Mouse (Mus musculus) lung, embryonic 15.5 days (tissue): Measurements from ENCODE around the gene Cog5. TPM values are rescaled to one million over a fixed set of nuclear protein-coding genes. Genes with fewer than 3 reads are reported as not detected.

Experiments
- ATAC-seq: fragments of 200-750 bp; cut with Nextera tagmentation; 2 replicates; pipeline ENCODE4 v1.8.0; 2017; ENCODE audit warnings: moderate number of reproducible peaks, borderline replicate concordance; ENCODE audit not compliant: low FRiP score, low TSS enrichment; ENCODE audit errors: extremely low read depth
- H3K27ac ChIP-seq: fragments of 300-500 bp; sonication (generic); 2 replicates; pipeline ENCODE4 v1.5.1; 2015; ENCODE audit warnings: moderate library complexity, mild to moderate bottlenecking, inconsistent platforms
- H3K27me3 ChIP-seq: fragments of 300-500 bp; sonication (generic); 2 replicates; pipeline ENCODE4 v1.6.1; 2015; ENCODE audit warnings: inconsistent platforms
- H3K36me3 ChIP-seq: fragments of 300-500 bp; sonication (generic); 2 replicates; pipeline ENCODE4 v1.6.1; 2015; ENCODE audit warnings: inconsistent platforms
- H3K4me1 ChIP-seq: fragments of 300-500 bp; sonication (generic); 2 replicates; pipeline ENCODE4 v1.6.1; 2015; ENCODE audit warnings: inconsistent platforms
- H3K4me2 ChIP-seq: fragments of 300-500 bp; sonication (generic); 2 replicates; pipeline ENCODE4 v1.6.1; 2015; ENCODE audit warnings: inconsistent platforms, mild to moderate bottlenecking, moderate library complexity
- H3K4me3 ChIP-seq: fragments of 300-500 bp; sonication (generic); 2 replicates; pipeline ENCODE4 v1.5.1; 2015; ENCODE audit warnings: mild to moderate bottlenecking, inconsistent platforms
- H3K9ac ChIP-seq: fragments of 300-500 bp; sonication (generic); 2 replicates; pipeline ENCODE4 v1.6.1; 2015; ENCODE audit warnings: inconsistent platforms
- H3K9me3 ChIP-seq: fragments of 300-500 bp; sonication (generic); 2 replicates; pipeline ENCODE4 v1.6.1; 2016; ENCODE audit warnings: inconsistent platforms
- WGBS: fragments of 180-500 bp; shearing (Covaris S2); methylation state at CpG from one replicate; pipeline ENCODE4 v1.1.7; 2015; 5-methylcytosine and 5-hydroxymethylcytosine counted together
- polyA plus RNA-seq: library from polyadenylated mRNA; unstranded; fragments of >200 nt; fragmentation: Nextera tagmentation; extraction: Ambion mirVana; gene quantifications from 2 replicates; pipeline ENCODE4 v1.2.1, GENCODE M21; 2015

The Cog5 gene
- polyA plus RNA-seq, 1 experiment from 2014 or later: 26.1 TPM

- H3K27ac ChIP-seq: no peak overlapping the region
- H3K4me3 ChIP-seq: no peak overlapping the region
- no peaks in the 10 kb centered on the region for H3K27me3 ChIP-seq
- H3K36me3 ChIP-seq: peaks cover 78% of the 10 kb centered on the region
- no peaks in the 10 kb centered on the region for H3K9me3 ChIP-seq
- H3K9ac ChIP-seq: no peak overlapping the region
- 24% methylated on average over 3 of the region's 3 CpGs for WGBS
- H3K4me1 ChIP-seq: peaks cover 2% of the 10 kb centered on the region; the same call in 1 of the 2 replicates
- no peak overlapping the region for H3K4me2 ChIP-seq
- peak; percentile 23; the same call in 1 of the 2 replicates for ATAC-seq
Observed at GRCm38 (mm10) chr12:31928498-31928897, 273.8 kb downstream of the Cog5 start.

- no peak for ATAC-seq
- H3K27me3 ChIP-seq: no peaks in the 10 kb centered on the region
- no peak overlapping the region for H3K27ac ChIP-seq
- H3K4me1 ChIP-seq: peaks cover 2% of the 10 kb centered on the region; the same call in 1 of the 2 replicates
- no peaks in the 10 kb centered on the region for H3K9me3 ChIP-seq
- 94% methylated on average over 3 of the region's 3 CpGs for WGBS
- no peak overlapping the region for H3K4me2 ChIP-seq
- H3K4me3 ChIP-seq: no peak overlapping the region
- no peak overlapping the region for H3K9ac ChIP-seq
- H3K36me3 ChIP-seq: peaks cover 76% of the 10 kb centered on the region
Observed at GRCm38 (mm10) chr12:31931818-31932217, 277.1 kb downstream of the Cog5 start.

GRCm38 (mm10) chr12:31936657-31937300 lies 282.1 kb downstream of the Cog5 start:
- WGBS: 54% methylated on average over 6 of the region's 6 CpGs
- no peak overlapping the region for H3K4me2 ChIP-seq
- H3K27me3 ChIP-seq: no peaks in the 10 kb centered on the region
- no peaks in the 10 kb centered on the region for H3K4me1 ChIP-seq
- H3K9me3 ChIP-seq: no peaks in the 10 kb centered on the region
- no peak overlapping the region for H3K27ac ChIP-seq
- H3K9ac ChIP-seq: no peak overlapping the region
- no peak overlapping the region for H3K4me3 ChIP-seq
- no peak for ATAC-seq
- peaks cover 80% of the 10 kb centered on the region for H3K36me3 ChIP-seq

DNA sequence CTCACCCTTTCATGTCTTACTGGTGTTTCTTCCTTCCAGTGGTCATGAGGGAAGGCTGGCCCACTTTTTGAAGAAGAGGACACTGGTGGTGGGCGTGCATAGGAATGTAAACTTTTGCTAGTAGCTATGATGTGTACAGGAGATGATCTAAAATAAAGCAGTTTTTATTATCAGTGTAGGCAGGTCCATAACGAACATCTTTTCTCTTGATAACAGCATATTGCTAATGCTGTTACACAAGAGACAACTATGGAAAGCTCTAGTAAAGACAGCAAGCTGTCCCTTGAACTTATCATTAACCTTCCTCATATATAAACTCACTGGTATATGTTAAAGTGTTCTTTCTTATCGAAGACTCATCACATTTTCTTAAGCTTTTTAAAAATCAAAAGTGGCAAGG lies 282.9 kb downstream of the Cog5 start:
- H3K27ac ChIP-seq: no peak overlapping the region
- no peak overlapping the region for H3K9ac ChIP-seq
- H3K27me3 ChIP-seq: no peaks in the 10 kb centered on the region
- H3K4me1 ChIP-seq: no peaks in the 10 kb centered on the region
- no peak overlapping the region for H3K4me2 ChIP-seq
- no peak overlapping the region for H3K4me3 ChIP-seq
- no peak for ATAC-seq
- no peaks in the 10 kb centered on the region for H3K9me3 ChIP-seq
- peaks cover 76% of the 10 kb centered on the region for H3K36me3 ChIP-seq
- 83% methylated on average over 3 of the region's 3 CpGs for WGBS

- no peak for ATAC-seq
- no peaks in the 10 kb centered on the region for H3K27me3 ChIP-seq
- WGBS: 91% methylated on average over 4 of the region's 4 CpGs
- H3K4me3 ChIP-seq: no peak overlapping the region
- H3K9me3 ChIP-seq: no peaks in the 10 kb centered on the region
- H3K9ac ChIP-seq: no peak overlapping the region
- no peak overlapping the region for H3K27ac ChIP-seq
- peaks cover 77% of the 10 kb centered on the region for H3K36me3 ChIP-seq
- no peaks in the 10 kb centered on the region for H3K4me1 ChIP-seq
- no peak overlapping the region for H3K4me2 ChIP-seq
Observed at GRCm38 (mm10) chr12:31938391-31938997, 283.8 kb downstream of the Cog5 start.

- Histone ChIP-seq H3K27ac (no peak overlapping the region), H3K4me1 (no peaks in the 10 kb centered on the region), H3K4me2 (no peak overlapping the region), H3K36me3 (peaks cover 77% of the 10 kb centered on the region), H3K9me3 (no peaks in the 10 kb centered on the region), H3K4me3 (no peak overlapping the region), H3K27me3 (no peaks in the 10 kb centered on the region), H3K9ac (no peak overlapping the region)
- ATAC-seq: no peak
Observed at GRCm38 (mm10) chr12:31939026-31939425, 284.4 kb downstream of the Cog5 start.

- H3K4me3 ChIP-seq: no peak overlapping the region
- no peak for ATAC-seq
- no peak overlapping the region for H3K27ac ChIP-seq
- H3K36me3 ChIP-seq: peaks cover 43% of the 10 kb centered on the region
- H3K9me3 ChIP-seq: no peaks in the 10 kb centered on the region
- H3K27me3 ChIP-seq: no peaks in the 10 kb centered on the region
- H3K4me2 ChIP-seq: no peak overlapping the region
- H3K9ac ChIP-seq: no peak overlapping the region
- WGBS: 80% methylated on average over 4 of the region's 4 CpGs
- no peaks in the 10 kb centered on the region for H3K4me1 ChIP-seq
Observed at GRCm38 (mm10) chr12:31943020-31943654, 288.5 kb downstream of the Cog5 start.

GRCm38 (mm10) chr12:31944405-31944804 lies 289.7 kb downstream of the Cog5 start:
- Histone ChIP-seq H3K4me3 (no peak overlapping the region), H3K27ac (no peak overlapping the region), H3K9me3 (no peaks in the 10 kb centered on the region), H3K4me1 (0 out of 2 replicates have a peak, but pooled peaks cover 2% of the 10 kb centered on the region), H3K9ac (no peak overlapping the region), H3K4me2 (no peak overlapping the region), H3K27me3 (no peaks in the 10 kb centered on the region), H3K36me3 (peaks cover 30% of the 10 kb centered on the region)
- WGBS: 86% methylated on average over 2 of the region's 2 CpGs
- no peak for ATAC-seq

DNA sequence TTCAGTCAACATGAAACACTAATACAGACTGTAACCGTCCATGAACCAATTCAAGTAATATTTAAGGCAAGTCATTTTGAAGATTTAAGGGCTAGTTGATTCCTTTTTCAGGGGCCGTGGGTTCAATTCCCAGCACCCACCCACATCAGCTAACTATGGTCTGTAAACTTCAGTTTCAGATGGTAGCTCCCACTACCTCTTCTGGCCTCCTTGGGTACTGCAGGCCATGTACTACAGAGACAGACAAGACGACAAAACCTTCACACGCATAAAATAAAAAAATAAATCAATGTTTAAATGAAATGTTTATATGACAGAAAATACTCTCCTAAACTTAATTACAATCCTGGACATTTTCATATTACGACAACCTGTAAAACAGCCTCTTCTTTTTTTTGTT lies 292.8 kb downstream of the Cog5 start:
- Histone ChIP-seq H3K36me3 (peaks cover 13% of the 10 kb centered on the region), H3K4me3 (no peak overlapping the region), H3K27me3 (no peaks in the 10 kb centered on the region), H3K27ac (no peak overlapping the region), H3K9me3 (no peaks in the 10 kb centered on the region), H3K4me1 (0 out of 2 replicates have a peak, but pooled peaks cover 2% of the 10 kb centered on the region), H3K9ac (no peak overlapping the region), H3K4me2 (no peak overlapping the region)
- WGBS: 87% methylated on average over 5 of the region's 5 CpGs
- no peak for ATAC-seq

DNA sequence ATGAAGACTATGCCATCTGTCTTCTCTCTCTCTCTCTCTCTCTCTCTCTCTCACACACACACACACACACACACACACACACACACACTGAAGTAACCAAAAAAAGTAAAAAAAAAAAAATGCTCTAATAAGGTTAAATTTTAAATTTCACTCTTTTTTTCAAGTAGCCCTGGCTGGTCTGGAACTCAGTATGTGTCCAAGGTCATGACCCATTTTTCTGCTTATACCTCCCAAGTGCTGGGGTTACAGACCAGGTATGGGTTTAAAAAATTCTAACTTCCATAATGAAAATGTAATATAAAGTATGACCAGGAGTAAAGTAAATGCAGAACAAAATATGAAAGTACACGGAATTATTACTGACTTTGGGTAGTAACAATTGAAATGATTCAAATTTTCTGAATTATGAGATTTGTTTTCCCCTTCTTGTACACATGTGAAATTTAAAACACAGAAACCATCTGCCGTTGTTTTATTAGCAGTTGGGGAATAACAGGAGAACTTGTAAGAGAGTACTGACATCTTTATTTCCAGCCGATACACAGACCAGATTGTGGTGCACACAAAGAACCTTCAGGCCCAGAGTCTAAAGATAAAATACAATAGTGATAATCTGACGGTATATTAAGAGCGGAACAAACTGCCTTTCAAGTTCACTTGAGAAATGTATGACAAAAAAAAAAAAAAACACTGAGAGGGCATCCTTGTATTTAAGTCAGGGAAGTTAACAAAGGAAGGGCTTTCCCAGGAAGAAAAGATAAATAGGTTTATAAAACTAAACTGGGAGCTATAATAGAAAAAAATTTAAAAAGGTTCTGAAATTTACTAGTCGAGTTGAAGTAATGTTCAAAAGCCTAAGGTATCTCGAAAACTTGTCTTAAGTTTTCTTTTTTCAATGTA lies 293.7 kb downstream of the Cog5 start:
- Histone ChIP-seq H3K36me3 (peaks cover 6% of the 10 kb centered on the region; the same call in 1 of the 2 replicates), H3K9ac (peak overlapping the region; percentile 85), H3K27ac (peak overlapping the region; percentile 99), H3K9me3 (no peaks in the 10 kb centered on the region), H3K4me2 (peak overlapping the region; percentile 55), H3K4me3 (peak overlapping the region; percentile 85), H3K27me3 (no peaks in the 10 kb centered on the region), H3K4me1 (0 out of 2 replicates have a peak, but pooled peaks cover 2% of the 10 kb centered on the region)
- no peak for ATAC-seq
- WGBS: 20% methylated on average over 7 of the region's 7 CpGs

GRCm38 (mm10) chr12:31949193-31949741 lies 294.6 kb downstream of the Cog5 start:
- H3K4me3 ChIP-seq: peak overlapping the region; percentile 85
- no peaks in the 10 kb centered on the region for H3K36me3 ChIP-seq
- under 1% methylated on average over 58 of the region's 58 CpGs for WGBS
- H3K9me3 ChIP-seq: no peaks in the 10 kb centered on the region
- peak overlapping the region; percentile 99 for H3K27ac ChIP-seq
- peak; percentile 69 for ATAC-seq
- H3K4me2 ChIP-seq: peak overlapping the region; percentile 55
- 0 out of 2 replicates have a peak, but pooled peaks cover 2% of the 10 kb centered on the region for H3K4me1 ChIP-seq
- peak overlapping the region; percentile 85 for H3K9ac ChIP-seq
- no peaks in the 10 kb centered on the region for H3K27me3 ChIP-seq
